Mouse (Mus musculus) cerebellum, postnatal 25 days (tissue): ENCODE results near the gene Bdkrb2.

Experiments
- DNase-seq, 2 experiments: peaks; one replicate each; pipeline ENCODE4 v3.0.0; 2021; ENCODE audit warnings: mixed read lengths in 2 of 2

Gene Bdkrb2

DNA sequence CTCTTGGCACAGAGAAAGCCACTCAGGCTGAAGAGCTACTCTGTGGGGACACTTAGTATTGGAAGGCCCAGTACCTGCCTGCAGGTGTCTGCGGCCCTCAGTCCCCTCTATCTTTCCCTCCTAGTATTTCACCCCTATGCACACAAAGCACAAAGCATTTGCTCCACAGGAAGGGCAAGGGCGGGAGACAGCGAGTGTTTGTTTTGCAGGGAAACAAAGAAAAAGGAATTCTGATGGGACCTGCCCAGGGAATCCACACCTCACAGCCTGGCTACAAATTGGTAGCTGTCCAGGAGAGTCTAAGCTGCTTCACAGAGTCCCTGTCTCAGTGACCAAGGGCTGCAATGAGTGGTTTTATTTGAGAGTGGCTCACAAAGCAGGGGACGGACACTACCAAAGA is 30.4 kb downstream of the Bdkrb2 start:
- DNase-seq = no peak

DNA sequence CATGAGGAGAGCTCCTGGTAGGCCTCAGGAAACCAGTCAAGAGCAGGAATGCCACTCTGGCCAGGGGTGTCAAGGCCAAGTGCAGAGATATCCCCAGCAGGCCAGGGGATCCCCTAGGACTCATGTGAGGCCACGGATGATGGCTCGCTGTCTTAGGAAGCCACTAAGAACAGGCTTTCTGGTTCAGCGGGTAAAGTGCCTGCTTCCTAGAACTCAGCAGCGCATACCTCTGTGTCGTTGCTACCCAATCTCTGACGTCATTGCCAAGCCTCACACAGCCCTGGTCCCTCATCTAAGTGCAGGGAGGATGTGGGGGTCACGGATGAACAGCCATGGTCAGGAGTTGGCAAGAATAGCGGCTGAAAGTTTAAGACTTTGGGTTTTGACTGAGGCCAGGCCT is 34.1 kb downstream of the Bdkrb2 start:
- no peak for DNase-seq

DNA sequence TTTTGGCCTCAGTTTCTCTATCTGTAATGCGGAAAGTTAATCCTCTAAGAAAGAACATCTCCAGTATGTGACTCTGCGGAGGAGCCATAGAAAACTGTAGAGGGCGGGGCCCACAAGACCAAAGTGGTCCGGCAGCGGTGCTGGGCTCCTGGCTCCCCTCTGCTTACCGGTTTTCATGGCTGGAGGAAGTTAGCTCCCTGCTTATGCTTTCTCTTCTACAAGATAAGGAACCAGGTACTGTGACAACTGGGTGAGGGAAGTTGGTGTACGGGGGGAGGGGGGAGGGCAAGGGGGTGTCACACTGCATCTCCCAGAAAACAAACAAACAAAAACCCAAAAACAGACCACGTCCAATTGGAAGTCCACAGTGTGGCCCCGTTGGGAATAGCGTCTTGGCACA is 35.5 kb downstream of the Bdkrb2 start:
- no peak for DNase-seq

DNA sequence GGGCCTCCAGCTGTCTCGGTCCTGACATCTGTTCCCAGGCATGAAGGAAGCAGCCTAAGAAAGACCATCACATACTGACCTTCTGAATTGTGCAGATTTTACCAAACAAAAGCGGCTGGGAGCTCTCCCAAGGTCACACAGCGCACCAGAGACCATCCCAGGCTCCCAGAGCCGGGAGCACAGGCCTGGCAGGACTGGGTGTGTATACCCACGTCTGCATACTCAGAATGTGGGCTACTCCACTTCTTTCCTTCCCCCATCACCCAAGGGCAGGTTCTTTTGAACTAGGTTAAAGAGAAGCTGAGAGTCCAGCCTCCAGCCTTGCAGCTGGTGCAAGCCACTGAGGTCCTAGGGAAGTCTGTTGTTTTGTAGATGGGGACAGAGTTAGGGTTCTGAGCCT is 36.1 kb downstream of the Bdkrb2 start:
- DNase-seq = no peak

DNA sequence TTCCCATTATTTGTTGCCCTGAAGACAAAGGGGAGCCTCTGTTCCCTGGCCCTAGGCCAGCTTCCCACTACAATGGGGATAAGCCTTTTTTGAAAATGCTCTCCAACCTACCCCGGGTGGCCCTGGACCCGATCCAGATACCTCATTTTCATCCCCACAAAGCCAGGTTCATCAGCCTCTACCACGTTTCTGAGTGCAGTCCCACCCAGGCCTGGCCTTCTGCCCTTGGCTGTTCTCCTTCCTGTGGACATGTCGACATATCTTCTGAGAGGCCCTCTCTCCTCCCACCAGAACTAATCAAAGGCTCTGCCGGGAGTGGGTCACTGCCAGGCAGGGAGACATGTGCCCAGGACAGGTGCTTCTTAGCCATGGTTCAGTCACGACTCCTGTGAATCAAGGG is 38.6 kb downstream of the Bdkrb2 start:
- peak; percentile 57 to 62 for DNase-seq

DNA sequence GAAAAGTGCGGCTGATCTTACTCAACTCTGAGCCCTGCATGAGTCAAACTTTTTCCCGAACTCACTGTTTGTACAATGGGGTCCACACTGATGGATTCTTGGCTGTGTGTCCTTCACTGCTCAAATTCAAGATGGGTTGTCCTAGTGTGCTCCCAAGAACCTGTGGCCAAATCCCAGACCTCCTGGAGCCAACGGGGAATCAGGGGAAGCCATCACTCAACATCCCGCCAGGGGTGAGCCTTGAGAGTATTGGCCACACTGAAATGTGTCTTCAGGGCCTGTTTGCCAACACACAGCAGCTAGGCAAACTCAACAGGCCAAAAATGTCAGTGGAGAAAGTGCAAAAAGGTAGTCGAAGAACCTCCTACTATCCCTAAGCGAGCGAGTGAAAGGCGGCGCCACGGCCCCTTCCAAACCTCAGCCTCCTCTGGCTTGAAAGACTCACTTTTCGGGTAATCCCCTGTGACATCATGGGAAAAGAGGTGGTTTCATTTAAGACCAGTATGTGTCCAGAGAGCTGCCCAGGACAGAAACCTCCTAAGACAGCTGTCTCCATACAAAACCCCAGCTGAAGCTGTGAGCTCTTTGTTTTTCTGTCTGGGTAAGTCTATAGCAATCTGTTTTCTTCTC is 39.7 kb downstream of the Bdkrb2 start, which contains the start of gene Bdkrb1:
TSS of gene Bdkrb1 (plus strand) at position 505 of the 630 bp plus-strand sequence.
- no peak for DNase-seq

DNA sequence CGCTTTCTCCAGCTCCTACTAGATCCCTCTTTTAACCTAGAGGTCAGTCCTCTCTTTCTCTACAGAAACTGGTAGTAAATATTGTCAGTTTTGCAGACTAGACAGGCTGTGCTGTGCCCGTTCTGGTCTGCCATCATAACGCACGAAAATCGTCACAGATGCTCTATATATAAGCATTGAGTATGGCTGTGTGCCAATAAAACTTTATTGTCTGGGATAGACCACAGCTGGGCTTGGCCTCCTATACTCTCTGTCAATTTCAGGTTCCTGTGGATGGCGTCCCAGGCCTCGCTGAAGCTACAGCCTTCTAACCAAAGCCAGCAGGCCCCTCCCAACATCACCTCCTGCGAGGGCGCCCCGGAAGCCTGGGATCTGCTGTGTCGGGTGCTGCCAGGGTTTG is 40.9 kb downstream of the Bdkrb2 start:
- DNase-seq = no peak

DNA sequence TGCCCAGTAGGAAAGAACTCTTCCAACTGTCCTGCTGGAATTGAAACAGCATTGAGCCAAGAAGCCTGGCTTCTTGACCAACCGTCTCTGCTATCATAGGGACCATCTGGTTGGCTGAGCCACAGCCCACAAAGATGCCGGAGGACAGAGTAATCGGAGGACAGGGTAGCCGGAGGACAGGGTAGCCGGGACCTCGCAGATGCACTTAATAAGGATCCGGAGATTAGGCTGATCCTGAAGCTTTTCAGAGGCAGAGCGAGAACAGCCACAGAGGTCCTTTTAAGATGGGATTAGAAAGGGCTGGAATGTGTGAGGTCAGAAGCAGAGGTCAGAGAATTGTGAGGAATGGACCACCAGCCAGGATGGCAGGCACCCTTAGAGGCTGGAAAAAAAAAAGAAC is 42.2 kb downstream of the Bdkrb2 start:
- DNase-seq = no peak

DNA sequence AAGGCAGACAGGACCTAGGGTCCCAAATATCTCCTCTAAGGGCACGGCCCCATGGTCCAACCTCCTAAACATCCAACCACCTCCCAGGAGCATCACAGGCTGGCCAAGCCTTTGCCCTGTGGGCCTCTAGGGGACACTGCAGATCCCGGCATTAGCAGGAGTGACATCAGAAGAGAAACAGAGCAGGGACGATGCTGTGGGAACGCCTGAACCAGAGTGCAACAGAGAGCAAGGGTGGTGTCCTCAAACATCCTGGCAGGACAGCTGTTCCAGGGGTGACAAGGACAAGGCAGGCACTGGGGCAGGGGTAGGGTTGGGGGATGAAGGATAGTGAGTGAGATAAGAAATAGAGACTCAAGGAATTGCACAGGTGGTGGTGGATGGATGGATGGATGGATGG is 43.9 kb downstream of the Bdkrb2 start:
- no peak for DNase-seq

DNA sequence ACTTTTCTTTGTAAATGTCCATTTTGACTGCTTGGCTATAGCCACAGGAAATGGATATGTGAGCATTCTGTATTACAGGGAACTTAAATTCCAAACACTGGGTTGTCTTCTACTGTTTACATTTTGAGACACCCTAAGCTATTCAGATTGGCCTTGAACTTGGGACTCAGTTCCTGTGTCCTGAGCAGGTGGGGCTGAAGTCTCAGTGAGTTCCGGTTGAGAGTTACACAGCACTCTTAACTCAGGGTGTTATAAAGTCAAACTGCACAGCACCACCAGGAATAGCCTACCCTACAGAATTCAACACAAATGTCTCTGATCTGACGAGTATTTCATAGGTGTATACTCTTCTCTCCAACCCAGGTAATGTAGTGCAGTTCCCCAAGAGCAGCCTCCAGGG is 48.0 kb downstream of the Bdkrb2 start:
- no peak for DNase-seq

DNA sequence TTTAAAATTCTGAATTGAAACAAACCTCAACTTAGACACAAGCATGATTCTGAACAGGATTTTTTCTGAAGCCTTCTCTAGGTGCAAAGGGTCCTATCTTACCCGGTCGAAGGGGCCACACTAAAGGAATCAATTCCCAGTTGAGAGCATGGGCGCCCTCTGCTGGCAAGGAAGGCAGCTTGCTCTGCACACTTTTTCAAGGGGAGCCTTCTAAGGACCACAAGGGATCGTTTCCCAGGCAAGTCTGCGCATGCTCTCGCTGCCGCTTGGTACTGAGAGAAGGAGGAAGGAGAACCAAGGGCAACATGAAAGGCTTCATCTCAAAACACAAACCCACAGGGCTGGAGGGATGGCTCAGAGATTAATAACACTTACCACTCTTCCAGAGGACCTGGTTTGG is 48.7 kb downstream of the Bdkrb2 start:
- DNase-seq = peak; percentile 49 to 72

DNA sequence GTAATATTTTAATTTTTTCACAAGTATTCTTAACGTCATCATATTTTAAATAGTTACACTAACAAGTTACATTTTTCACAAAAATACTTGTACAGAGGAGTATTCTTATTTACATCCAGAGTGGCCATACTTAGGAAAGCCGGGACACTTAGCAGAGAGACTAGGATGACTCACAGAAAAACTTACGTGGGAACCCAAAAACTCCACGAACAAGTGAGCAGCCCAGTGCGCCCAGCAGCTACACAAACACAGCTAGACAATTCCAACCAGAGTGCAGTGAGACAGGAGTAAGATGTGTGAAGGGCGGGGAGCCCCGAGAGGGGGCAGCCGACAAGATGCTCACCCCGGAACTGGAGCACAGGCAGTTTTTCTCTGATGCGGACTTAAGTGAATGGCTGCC is 50.5 kb downstream of the Bdkrb2 start:
- no peak for DNase-seq

DNA sequence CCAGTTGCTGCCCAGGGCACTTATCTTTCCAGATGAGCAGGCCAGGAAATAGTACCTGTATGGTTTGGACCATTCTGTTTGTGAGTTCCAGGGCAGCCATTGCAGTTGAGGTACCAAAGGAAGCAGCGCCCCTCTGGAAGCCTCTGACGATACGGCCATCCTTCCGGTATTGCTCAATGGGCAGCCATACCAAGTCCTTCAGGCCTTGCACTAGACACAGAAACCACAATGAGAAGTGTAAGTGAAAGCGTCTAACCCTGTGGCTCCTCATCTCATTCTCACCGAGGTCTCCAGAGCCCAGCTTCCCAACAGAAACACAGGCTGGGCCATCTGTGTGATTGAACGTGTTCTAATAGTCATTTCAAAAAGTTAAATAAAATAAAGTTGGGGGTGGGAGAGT is 59.0 kb downstream of the Bdkrb2 start:
- no peak for DNase-seq

DNA sequence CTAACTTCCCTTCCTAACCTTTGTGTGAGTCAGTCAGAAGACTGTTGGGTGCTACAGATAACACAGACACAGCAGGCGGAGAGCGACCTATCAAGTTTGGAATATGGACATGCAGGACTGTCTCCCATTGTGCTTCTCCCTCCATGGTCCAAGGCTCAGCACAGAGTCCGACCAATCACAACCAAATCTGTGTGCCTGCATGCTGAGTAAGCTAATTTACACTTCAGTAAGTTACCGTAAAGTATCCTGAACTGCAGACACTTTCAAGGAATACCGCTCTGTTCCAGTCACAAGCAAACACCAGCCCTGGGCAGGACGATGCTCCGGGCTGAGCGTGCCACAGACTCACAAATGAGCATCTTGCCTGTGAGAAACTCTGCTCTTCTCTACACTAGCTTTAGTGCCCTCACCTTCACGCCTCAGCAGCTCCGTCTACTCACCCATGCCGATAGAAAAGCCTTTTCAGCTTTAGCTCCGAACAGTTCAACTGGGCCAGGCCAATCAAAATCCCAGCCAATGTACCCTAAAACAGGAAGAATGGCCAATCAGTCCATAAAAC is 60.0 kb downstream of the Bdkrb2 start:
- no peak for DNase-seq

DNA sequence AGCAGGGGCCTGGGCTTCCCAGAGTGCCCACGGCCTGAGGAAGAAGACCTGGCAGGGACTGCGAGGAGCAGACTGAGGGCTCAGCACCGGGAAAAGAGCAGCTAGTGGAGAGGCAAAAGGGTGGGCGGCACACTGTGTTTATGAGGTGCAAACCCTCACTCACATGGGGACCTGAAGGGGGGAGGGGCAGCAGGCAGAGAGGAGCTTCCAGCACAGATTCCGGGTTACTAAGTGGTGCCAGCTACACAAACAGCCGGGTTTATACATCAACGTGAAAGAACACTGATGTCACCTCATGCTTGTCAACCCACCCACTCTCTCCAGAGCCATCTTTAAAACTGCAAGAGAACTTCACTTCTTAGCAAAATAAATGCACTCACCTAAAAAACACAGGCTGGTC is 62.8 kb downstream of the Bdkrb2 start:
- DNase-seq = no peak

DNA sequence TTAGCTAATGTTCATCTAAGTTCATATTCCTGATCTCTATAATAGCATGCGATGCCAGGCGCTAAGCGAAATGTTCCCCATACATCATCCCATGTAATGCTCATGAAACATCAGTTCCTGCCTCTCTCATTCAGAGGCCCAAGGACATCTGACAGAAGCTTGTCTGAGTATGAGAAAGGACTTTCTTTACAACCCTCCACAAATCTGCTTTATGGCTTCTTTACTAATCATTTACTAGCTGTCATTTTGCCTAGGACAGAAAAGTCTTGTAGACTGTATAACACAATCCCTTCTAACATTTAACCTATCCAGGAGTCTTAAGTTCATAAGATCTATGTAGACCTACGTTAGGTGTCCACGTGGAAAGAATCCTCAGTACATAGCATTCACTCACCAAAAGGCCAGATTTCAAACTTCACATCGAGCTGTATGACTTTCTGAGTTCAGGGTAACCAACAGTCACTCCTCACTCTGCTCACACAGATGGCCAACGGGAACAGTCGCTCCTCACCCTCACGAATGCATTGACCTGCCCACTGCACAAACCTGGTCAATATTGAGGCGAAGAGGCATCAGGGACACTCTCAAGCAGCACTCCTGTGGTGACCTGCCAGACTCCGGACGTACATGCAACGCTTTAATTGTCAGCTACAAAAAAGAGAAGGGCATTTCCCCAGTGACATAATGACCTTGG is 71.5 kb downstream of the Bdkrb2 start:
- no peak for DNase-seq

DNA sequence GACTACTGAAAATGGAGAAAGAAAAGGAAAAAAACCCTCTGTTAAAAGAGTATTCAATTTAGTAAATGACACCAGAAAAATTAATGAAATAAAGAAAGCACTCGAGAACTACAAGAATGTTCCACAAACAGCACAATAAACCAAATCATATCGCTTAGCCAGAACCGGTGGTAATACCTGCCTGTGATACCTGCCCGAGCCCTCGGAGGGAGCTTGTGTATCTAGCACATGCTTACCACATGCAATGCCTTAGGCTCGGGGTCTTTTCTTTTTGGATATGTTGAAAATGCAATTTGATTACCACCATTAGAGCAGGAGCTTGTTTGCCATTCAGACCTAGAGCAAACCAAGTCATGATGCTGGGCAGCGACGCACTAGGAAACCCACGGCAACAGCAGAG is 73.5 kb downstream of the Bdkrb2 start:
- DNase-seq = no peak

DNA sequence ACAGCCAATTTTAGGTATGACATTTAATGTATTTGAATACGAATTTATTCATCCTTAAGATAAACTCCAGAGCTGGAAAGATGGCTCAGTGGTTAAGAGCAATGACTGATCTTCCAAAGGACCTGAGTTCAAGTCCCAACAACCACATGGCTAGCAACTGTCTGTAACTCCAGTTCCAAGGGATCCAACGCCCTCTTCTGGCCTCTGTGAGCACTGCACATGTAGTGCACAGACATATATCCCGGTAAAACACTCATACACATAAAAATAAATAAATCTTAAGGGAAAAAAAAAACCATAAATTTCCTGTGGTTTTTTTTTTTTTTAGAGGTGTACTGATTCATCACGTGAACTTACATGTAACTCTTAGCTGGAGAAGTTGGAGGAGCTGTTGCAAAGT is 74.5 kb downstream of the Bdkrb2 start:
- peak in 1 of 2 experiments; percentile 26 for DNase-seq

DNA sequence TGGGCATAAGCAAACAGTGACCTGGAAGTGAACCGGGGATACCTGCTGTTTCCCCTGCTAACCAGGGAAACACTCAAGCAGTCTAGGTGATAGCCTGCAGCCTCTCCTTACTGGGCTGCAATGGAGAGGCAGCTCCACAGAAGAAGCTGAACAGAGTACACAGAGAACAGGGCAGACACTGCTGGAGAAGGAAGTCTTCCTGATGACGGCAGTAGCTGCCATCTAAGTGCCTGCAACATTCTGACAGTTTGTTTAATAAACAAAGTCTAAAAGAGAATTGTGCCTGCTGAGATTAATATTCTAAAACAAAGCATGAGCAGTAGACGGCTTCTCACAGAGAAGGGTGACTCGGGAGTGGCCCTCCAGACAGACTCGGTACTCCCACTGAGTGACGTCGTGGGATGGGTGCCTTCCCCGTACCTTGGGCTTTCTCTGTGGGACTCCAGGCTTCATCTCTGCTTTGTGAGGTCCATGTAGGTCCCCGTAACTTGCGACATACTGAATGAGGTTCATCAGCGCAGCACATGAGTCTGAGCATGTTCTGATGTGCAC is 79.8 kb downstream of the Bdkrb2 start:
- DNase-seq = no peak
